Mouse (Mus musculus) heart, adult 2 months (tissue): Measurements from ENCODE around the gene Gm21915.

ENCODE experiments used
- CTCF ChIP-seq: fragments of 200-600 bp; IDR thresholded peaks from 2 replicates; pipeline ENCODE4 v1.8.1; 2022; ENCODE audit warnings: antibody characterized with exemption, mild to moderate bottlenecking, moderate library complexity
- EP300 ChIP-seq: fragments of 200-500 bp; IDR thresholded peaks from 2 replicates; pipeline ENCODE4 v1.6.1; 2011; ENCODE audit warnings: low read depth, low read length, control low read depth; ENCODE audit not compliant: insufficient read depth
- POLR2A ChIP-seq: fragments of 200-500 bp; IDR thresholded peaks from 2 replicates; pipeline ENCODE4 v1.6.1; 2011; ENCODE audit warnings: mild to moderate bottlenecking, low read depth, low read length, control low read depth; ENCODE audit not compliant: insufficient read depth

- TF ChIP-seq POLR2A (no peak), CTCF (no peak), EP300 (no peak)
These were observed 25.7 kb downstream of the Gm21915 start for GRCm38 (mm10) chr9:40696086-40696485.
